Mouse (Mus musculus) bone marrow, adult 2 months (tissue): ENCODE measurements around the gene Cxcl15. TPM values are rescaled to one million over a fixed set of nuclear protein-coding genes. Genes with fewer than 3 reads are reported as not detected.
A peak's percentile ranks its signal among the peaks of the same experiment; 100 is the strongest.
"Not testable (repeated sequence)": the region's sequence is repeated elsewhere in the genome, so short reads cannot be mapped to it uniquely, and the experiment has no call there.

Experiments
- H3K27ac ChIP-seq: fragments of 200-500 bp; 2 replicates; pipeline ENCODE4 v1.5.1; 2012; ENCODE audit warnings: low read depth, mild to moderate bottlenecking, control low read depth, inconsistent platforms, low read length; ENCODE audit not compliant: control insufficient read depth, poor library complexity, insufficient read depth
- H3K4me1 ChIP-seq: fragments of 200-500 bp; 2 replicates; pipeline ENCODE4 v1.6.1; 2011; ENCODE audit warnings: low read length; ENCODE audit not compliant: control insufficient read depth, insufficient read depth
- H3K4me3 ChIP-seq: fragments of 200-500 bp; replicated peaks from 2 replicates; pipeline ENCODE3; 2011; ENCODE audit warnings: mild to moderate bottlenecking, low read depth, low read length, control low read depth; ENCODE audit not compliant: control insufficient read depth
- CTCF ChIP-seq: fragments of 200-500 bp; IDR thresholded peaks from 2 replicates; pipeline ENCODE4 v1.5.1; 2011; ENCODE audit warnings: low read length, control low read depth; ENCODE audit not compliant: control insufficient read depth, insufficient read depth
- POLR2A ChIP-seq: fragments of 200-500 bp; IDR thresholded peaks from 2 replicates; pipeline ENCODE4 v1.6.1; 2011; ENCODE audit warnings: low read depth, mild to moderate bottlenecking, control low read depth, low read length, borderline replicate concordance; ENCODE audit not compliant: control insufficient read depth
- WGBS: fragments of 180-500 bp; shearing (Covaris S2); methylation state at CpG from one replicate; pipeline ENCODE4 v1.1.7; 2018; 5-methylcytosine and 5-hydroxymethylcytosine counted together
- polyA plus RNA-seq: library from polyadenylated mRNA; stranded (reverse); fragments of >200 nt; gene quantifications from 2 replicates; pipeline ENCODE4 v1.2.4, GENCODE M21; 2011; ENCODE audit warnings: low replicate concordance; ENCODE audit not compliant: missing spikeins, insufficient read depth, insufficient read length

Gene Cxcl15
- polyA plus RNA-seq, 1 experiment, result not detected

DNA sequence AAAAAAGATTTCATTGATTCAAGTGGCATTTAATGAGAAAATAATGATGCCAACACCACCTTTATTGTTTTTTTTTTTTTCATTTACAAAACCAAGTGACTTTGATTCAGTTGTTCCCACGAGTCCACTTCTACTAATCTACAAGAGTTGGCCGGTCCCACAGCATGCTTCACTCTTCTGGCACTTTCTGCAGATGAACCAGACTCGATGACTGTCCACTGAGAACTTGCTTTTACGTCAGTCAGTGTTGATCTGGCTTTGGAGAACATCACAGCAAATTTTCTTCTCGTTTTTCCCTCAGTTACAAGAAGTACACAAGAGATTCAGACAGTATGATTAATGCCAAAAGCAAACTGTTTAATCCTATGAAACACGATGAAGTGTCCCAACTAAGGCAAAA lies 15.5 kb upstream of the Cxcl15 start:
- H3K4me1 ChIP-seq, result peaks cover 2% of the 10 kb centered on the region; the same call in 1 of the 2 replicates
- TF ChIP-seq POLR2A (no peak), CTCF (no peak)
- WGBS, result 75% methylated on average over 6 of the region's 6 CpGs

DNA sequence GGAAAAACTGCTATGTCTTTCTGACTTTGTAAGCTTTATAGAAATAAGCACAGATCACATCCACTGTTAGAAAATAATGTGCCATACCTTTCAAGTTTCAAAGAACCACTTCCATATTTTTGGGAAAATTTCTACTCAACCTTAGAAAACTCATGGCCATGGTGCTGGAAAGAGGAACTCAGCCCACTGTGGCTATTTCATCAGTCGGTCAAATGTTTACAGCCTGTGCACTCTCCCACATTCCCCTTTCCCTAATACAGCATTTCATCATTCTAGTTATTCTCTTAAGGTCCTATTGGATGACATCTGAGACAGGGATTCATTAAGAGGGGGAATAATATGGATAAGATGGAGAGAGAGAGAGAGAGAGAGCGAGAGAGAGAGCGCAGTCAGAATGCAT lies 10.6 kb upstream of the Cxcl15 start:
- TF ChIP-seq CTCF, result no peak
- no peak for TF ChIP-seq POLR2A
- 68% methylated on average over 3 of the region's 3 CpGs for WGBS
- Histone ChIP-seq H3K27ac (no peak overlapping the region), H3K4me1 (no peaks in the 10 kb centered on the region; the same call in 1 of the 2 replicates), H3K4me3 (no peak overlapping the region)

More for the DNA sequence above, 15.5 kb upstream of the Cxcl15 start:
- Histone ChIP-seq H3K27ac (no peak overlapping the region), H3K4me3 (no peak overlapping the region)

DNA sequence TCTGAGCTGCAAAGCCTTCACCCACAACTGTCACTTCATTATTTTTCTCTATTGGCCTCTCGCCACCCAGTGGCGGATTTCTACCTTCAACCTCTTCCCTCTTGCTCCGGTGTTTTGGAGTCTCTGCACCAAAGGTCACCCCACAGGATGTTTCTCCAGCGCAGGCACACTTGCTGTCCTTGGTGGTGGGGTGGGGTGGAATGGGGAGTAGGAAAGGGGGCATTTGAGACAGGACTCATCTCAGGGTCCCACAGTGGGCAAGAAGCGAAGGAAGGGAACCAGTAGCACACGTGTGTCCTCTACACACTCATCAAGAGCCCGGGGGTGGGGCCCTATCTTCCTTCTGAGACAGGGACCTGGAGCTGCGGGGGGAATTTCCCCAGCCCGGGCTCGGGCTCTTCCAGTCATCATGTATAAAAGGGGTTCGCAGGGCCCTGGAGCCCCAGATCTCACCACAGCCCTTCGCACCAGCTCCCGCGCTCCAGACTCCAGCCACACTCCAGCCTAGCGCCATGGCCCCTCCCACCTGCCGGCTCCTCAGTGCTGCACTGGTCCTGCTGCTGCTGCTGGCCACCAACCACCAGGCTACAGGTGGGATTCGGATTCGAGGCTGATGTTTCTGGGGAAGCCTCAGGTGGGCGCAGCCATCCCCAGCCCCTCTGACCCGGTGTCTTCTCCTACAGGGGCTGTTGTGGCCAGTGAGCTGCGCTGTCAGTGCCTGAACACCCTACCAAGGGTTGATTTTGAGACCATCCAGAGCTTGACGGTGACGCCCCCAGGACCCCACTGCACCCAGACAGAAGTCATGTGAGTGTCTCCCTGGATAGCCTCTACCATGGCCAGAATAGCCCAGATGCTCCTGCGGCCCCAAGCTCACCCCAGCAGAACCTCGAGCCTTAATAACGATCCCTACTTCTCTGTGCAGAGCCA lies 8.4 kb upstream of the Cxcl15 start, which contains the start of gene Cxcl3:
Gene Cxcl3, plus strand, starts transcription at position 445 of the 930 bp plus-strand sequence.
- no peaks in the 10 kb centered on the region; the same call in none of the 2 replicates for H3K4me1 ChIP-seq
- peak within 1 kb of the TSS; percentile 20 for H3K4me3 ChIP-seq

DNA sequence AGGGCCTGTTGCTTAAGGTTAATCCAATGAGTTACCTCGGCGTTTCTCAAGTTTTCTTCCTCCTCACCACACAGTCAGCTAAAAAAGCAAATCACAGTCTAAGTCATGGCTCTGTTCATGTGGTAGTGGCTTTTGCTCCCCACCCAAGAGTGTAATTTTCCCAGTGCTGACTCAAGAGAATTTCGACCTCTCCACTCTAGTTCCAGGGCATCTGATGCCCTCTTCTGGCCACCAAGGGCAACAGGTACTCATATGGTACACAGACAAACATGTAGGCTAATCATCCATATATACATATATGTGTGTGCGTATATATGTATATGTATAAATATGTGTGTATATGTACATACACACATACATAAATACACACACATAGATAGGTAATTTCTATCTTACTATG lies 6.2 kb upstream of the Cxcl15 start:
- Histone ChIP-seq H3K4me3 (no peak overlapping the region), H3K27ac (no peak overlapping the region), H3K4me1 (no peaks in the 10 kb centered on the region; the same call in none of the 2 replicates)
- no peak for TF ChIP-seq POLR2A
- TF ChIP-seq CTCF, result peak; percentile 30
- WGBS, result 63% methylated on average over 4 of the region's 4 CpGs

More for the DNA sequence above, 8.4 kb upstream of the Cxcl15 start, which contains the start of gene Cxcl3:
- TF ChIP-seq CTCF (no peak), POLR2A (no peak)
- WGBS, result 27% methylated on average over 26 of the region's 26 CpGs
- H3K27ac ChIP-seq, result no peak within 1 kb of the TSS

DNA sequence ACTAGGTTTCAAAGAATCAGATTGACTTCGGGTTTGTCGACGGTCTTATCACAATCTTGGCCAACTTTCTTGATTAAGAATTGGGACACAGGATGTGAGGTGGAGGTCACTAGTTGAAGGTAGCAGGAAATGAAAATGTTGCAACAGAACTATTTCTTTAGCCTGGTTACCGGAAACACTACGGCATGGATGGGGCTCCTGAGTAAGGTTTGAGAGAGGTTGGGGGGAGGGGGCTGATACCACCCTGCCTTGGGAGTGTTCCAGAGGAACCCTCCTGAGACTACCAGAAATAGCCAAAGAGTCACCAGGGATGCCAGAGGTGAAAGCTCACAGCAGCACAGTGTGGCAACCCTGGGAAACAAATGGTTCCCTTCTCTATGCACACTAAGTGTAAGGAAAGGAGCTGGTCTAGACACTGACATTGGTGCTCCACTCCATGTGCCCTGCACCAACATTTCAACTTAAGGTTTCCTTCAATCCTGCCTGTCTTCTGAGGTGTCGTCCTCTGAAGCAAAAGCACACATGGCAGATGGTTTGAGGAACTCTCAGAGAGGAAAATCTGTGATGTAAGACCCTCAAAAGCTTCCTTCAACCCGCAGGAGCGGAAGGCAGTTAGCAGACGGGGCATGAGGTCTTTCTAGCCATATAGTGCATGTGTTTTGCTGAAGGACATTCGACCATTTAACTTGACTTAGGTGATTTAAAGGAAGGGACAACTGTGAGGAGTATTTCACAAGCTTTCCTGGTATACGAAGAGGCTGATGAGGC lies 4.8 kb upstream of the Cxcl15 start:
- under 1% methylated on average over 11 of the region's 11 CpGs for WGBS

DNA sequence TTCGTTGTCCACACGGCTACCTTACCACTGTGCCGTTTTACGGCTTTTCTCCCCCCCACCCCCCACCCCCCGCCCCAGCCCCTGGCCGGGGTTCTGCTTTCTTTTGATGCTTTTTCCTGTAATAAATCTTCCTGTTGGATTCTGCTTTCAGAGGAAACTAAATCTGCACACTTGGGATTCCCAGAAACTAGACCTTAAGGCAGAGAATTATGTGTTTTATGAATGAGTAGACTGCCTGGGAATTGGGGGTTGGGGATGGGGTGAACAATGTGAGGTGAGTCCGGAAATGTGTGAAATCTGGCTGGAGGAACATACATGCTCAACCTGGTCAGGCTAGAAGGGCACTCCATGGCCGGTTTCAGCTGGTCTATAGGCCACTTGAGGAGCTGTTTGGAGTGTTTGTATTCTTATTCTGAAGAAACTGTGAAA lies 4.2 kb upstream of the Cxcl15 start:
- Histone ChIP-seq H3K4me3 (no peak overlapping the region), H3K4me1 (no peaks in the 10 kb centered on the region; the same call in none of the 2 replicates), H3K27ac (peak overlapping the region; percentile 53; the same call in 1 of the 2 replicates)
- under 1% methylated on average over 8 of the region's 8 CpGs for WGBS
- TF ChIP-seq POLR2A (no peak), CTCF (no peak)

More for the DNA sequence above, 4.8 kb upstream of the Cxcl15 start:
- Histone ChIP-seq H3K27ac (peak overlapping the region; percentile 74), H3K4me3 (no peak overlapping the region), H3K4me1 (no peaks in the 10 kb centered on the region; the same call in none of the 2 replicates)
- TF ChIP-seq CTCF, result no peak
- no peak for TF ChIP-seq POLR2A

DNA sequence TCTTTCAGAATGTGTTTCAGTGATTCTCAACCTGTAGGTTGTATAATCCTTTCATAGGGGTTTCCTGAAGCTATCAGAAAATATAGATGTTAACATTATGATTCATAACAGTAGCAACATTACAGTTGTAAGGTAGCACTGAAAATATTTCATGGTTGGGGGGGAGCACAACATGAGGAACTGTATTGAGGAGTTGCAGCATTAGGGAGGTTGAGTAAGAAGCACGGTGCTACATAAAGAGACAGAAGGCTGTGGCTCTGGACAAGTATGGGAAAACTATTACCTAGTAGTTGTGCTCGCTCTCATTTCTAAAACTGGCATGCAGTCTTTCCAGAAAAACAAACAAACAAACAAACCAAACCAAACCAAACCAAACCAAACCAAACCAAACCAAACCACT lies 1.1 kb downstream of the Cxcl15 start:
- not testable (repeated sequence) for H3K4me3 ChIP-seq, H3K4me1 ChIP-seq, H3K27ac ChIP-seq
- WGBS, result 48% methylated on average over 2 of the region's 2 CpGs

DNA sequence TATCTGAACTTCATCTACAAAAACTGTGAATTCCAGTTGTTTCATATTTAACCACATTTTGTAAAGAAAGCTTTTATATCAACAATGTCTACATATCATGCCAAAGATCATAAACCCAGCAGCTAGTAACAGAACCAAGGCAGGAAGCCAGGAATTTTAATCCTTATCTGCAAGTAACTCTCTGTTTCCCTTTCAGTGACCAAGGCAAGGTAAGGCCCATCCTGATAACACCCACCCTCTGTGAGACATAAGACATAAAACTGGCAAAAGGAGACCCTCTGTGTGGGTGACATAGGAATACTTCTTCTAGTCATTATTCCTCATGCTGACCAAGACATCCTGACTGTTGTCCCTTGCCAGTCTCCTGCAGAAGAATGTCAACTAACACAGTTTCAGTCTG lies 10.2 kb downstream of the Cxcl15 start:
- TF ChIP-seq CTCF, result no peak
- TF ChIP-seq POLR2A, result no peak

More for the DNA sequence above, 10.2 kb downstream of the Cxcl15 start:
- Histone ChIP-seq H3K27ac (no peak overlapping the region), H3K4me1 (no peaks in the 10 kb centered on the region), H3K4me3 (no peak overlapping the region)
